Mouse (Mus musculus) liver, embryonic 14.5 days (tissue): ENCODE results near the gene Foxj3.

ENCODE experiments used
- CTCF ChIP-seq: IDR thresholded peaks from 2 replicates; pipeline ENCODE4 v1.5.1; 2016; ENCODE audit warnings: antibody characterized with exemption, low read depth, control low read depth
- EP300 ChIP-seq: IDR thresholded peaks from 2 replicates; pipeline ENCODE4 v1.6.1; 2016; ENCODE audit warnings: antibody characterized with exemption, low read depth

- TF ChIP-seq CTCF (no peak), EP300 (no peak)
Measured at GRCm38 (mm10) chr4:119666116-119666515, 129.3 kb downstream of the Foxj3 start.
